Mouse (Mus musculus): ENCODE results near the gene Atg10. TPM values are rescaled to one million over a fixed set of nuclear protein-coding genes. Genes with fewer than 3 reads are reported as not detected.

Gene Atg10
- polyA plus RNA-seq (2015; fragmentation: Illumina TruSeq; extraction: RNeasy Lipid Tissue Mini Kit (QIAGEN cat#74804); ENCODE audit: low read depth, low replicate concordance), result 18.9 TPM

DNA sequence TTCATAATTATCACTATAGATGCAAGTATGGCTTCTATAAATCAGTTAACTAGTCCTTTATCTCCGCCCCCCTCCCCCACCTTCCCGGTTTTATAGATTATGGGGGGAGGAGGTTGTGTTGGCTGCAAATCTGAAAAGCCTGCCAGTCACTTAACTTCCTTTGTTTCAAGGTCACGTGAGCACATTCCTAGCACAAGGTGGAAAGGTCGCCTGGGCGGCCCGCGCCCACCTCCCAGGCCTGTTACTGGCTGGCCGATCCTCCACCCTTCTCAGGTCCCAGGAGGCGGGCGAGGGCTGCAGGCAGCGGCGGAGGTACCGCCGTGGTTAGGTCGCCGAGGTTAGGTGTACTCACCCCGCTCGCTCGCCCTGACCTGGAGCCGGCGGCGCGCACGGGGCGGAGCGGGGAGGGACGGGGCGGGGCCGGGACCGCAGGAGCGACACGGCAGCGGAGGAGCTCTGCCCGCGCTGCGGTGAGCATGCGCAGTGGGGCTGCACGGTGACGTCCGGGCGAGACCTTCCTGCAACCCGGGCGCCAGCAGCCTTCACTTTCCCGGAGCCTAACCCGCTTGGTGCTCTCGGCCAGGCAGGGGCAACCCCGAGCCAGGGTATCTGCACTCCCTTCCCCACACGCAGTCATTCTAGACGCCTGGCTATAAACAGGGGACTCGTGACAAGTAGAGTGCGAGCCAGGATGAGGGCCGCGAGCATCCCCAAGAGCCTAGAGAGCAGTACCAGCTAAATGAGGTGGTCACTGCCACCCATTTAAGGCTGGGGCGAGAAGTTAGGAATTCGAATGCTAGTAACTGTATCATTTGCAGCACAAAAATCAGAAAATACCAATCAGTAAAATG is at the start of gene Atg10:
Gene Atg10, minus strand, starts transcription at position 382 of the 851 bp plus-strand sequence.

DNA sequence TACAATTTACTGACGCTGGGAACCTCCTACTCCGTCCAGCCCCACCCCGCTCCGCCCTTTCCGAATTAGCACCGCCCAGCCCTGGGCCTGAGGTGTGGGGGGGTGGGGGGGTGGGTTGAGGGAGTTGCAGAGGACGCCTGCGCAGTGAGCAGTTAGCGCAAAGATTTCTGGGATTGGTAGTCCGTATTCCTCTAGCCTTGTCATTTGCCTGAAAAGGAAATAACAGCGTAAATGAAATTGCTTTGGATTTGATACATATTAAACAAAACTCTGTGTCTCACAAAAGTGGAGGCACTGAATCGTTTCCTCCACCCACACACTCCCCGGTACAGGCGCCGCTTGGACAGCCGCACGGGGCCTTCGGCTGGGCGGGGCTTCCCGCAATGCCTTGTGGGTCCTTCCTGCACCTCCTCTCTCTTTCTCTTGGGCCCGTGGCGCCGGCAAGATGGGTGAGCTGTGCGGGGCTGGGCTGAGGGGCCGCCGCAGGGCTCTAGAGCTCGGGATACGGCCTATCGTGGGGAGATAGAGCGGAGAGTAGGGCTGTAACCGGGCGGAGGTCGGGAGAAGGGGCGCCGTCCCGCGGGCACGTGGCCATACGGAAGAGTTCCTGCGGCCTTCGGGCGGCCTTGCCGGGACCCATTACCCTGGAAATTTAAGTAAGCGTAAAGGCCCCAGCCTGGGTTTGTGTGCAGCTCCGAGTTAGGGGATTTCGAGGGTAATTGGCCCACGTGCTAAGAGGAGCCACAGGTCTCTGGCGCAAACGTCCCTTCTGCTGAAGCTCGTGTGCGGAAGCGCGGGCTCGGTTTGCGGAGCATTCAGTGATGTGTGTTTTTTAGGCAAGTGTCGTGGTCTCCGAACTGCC is 300.8 kb downstream of the Atg10 start, which contains the start of gene Rps23:
Gene Rps23, plus strand, starts transcription at position 208 of the 862 bp plus-strand sequence.

DNA sequence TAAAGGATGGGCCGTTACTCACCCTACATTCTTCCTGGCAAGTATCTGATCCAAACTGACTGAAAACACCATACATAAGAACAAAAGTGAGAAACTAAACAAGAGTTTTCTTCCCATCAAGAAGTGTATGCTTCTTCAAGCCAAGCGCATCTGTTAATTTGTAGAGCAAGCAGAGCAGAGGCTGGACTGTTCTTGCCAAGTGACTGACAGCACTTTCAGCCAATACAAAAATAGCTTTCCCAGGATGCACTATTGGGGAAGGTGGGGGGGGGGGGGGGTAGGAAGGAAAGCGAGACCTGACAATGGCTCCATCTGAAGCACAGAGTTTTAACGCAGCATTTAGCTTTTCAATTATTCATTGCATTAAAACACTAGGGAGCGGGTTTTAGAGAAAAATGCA is 318.6 kb downstream of the Atg10 start, which contains the start of gene Atp6ap1l:
Gene Atp6ap1l, minus strand, starts transcription at position 180 of the 400 bp plus-strand sequence.

Other genes with a start within 250 kb of the Atg10 start
- 116 TPM for gene Ssbp2, start 236.3 kb upstream of the Atg10 start, polyA plus RNA-seq (2015; fragmentation: Illumina TruSeq; extraction: RNeasy Lipid Tissue Mini Kit (QIAGEN cat#74804); ENCODE audit: low read depth, low replicate concordance)